Mouse (Mus musculus): ENCODE data around the gene Ap1g1. TPM values are rescaled to one million over a fixed set of nuclear protein-coding genes. Genes with fewer than 3 reads are reported as not detected.

Ap1g1 gene
- total RNA-seq, 1 experiment from 2014 or later: 62.0 TPM

GRCm38 (mm10) chr8:109773154-109773553, 5.2 kb upstream of the Ap1g1 start:
- no peak for ATAC-seq (replicated peaks in 1 of 2; ENCODE audit: insufficient read depth in 1 of 2, low FRiP score in 2 of 2, low TSS enrichment in 1 of 2, low read depth in 1 of 2, poor library complexity in 2 of 2, severe bottlenecking in 2 of 2)

GRCm38 (mm10) chr8:109777851-109778250, 503 bp upstream of the Ap1g1 start:
- ATAC-seq (replicated peaks in 1 of 2; ENCODE audit: insufficient read depth in 1 of 2, low FRiP score in 2 of 2, low TSS enrichment in 1 of 2, low read depth in 1 of 2, poor library complexity in 2 of 2, severe bottlenecking in 2 of 2): no peak

- peak; percentile 2 to 7; a peak in 2 of 4 replicates for ATAC-seq (replicated peaks in 1 of 2; ENCODE audit: insufficient read depth in 1 of 2, low FRiP score in 2 of 2, low TSS enrichment in 1 of 2, low read depth in 1 of 2, poor library complexity in 2 of 2, severe bottlenecking in 2 of 2)
These were observed 653 bp downstream of the Ap1g1 start for GRCm38 (mm10) chr8:109778993-109779421.

GRCm38 (mm10) chr8:109779431-109780228, 1.3 kb downstream of the Ap1g1 start:
- ATAC-seq (replicated peaks in 1 of 2; ENCODE audit: insufficient read depth in 1 of 2, low FRiP score in 2 of 2, low TSS enrichment in 1 of 2, low read depth in 1 of 2, poor library complexity in 2 of 2, severe bottlenecking in 2 of 2): no peak

- no peak for ATAC-seq (replicated peaks in 1 of 2; ENCODE audit: insufficient read depth in 1 of 2, low FRiP score in 2 of 2, low TSS enrichment in 1 of 2, low read depth in 1 of 2, poor library complexity in 2 of 2, severe bottlenecking in 2 of 2)
These were observed 2.2 kb downstream of the Ap1g1 start for GRCm38 (mm10) chr8:109780548-109780947.

- ATAC-seq (replicated peaks in 1 of 2; ENCODE audit: insufficient read depth in 1 of 2, low FRiP score in 2 of 2, low TSS enrichment in 1 of 2, low read depth in 1 of 2, poor library complexity in 2 of 2, severe bottlenecking in 2 of 2): no peak
These were observed 12.6 kb downstream of the Ap1g1 start for GRCm38 (mm10) chr8:109790938-109791337.

- ATAC-seq (replicated peaks in 1 of 2; ENCODE audit: insufficient read depth in 1 of 2, low FRiP score in 2 of 2, low TSS enrichment in 1 of 2, low read depth in 1 of 2, poor library complexity in 2 of 2, severe bottlenecking in 2 of 2): no peak
These were observed 16.8 kb downstream of the Ap1g1 start for GRCm38 (mm10) chr8:109795166-109795565.

GRCm38 (mm10) chr8:109798721-109799120, 20.4 kb downstream of the Ap1g1 start:
- ATAC-seq (replicated peaks in 1 of 2; ENCODE audit: insufficient read depth in 1 of 2, low FRiP score in 2 of 2, low TSS enrichment in 1 of 2, low read depth in 1 of 2, poor library complexity in 2 of 2, severe bottlenecking in 2 of 2): no peak

- ATAC-seq (replicated peaks in 1 of 2; ENCODE audit: insufficient read depth in 1 of 2, low FRiP score in 2 of 2, low TSS enrichment in 1 of 2, low read depth in 1 of 2, poor library complexity in 2 of 2, severe bottlenecking in 2 of 2): no peak
These were observed 20.9 kb downstream of the Ap1g1 start for GRCm38 (mm10) chr8:109799245-109799644.

- ATAC-seq (replicated peaks in 1 of 2; ENCODE audit: insufficient read depth in 1 of 2, low FRiP score in 2 of 2, low TSS enrichment in 1 of 2, low read depth in 1 of 2, poor library complexity in 2 of 2, severe bottlenecking in 2 of 2): no peak
These were observed 22.0 kb downstream of the Ap1g1 start for GRCm38 (mm10) chr8:109800325-109800724.

GRCm38 (mm10) chr8:109803211-109803610, 24.9 kb downstream of the Ap1g1 start:
- no peak for ATAC-seq (replicated peaks in 1 of 2; ENCODE audit: insufficient read depth in 1 of 2, low FRiP score in 2 of 2, low TSS enrichment in 1 of 2, low read depth in 1 of 2, poor library complexity in 2 of 2, severe bottlenecking in 2 of 2)

- ATAC-seq (replicated peaks in 1 of 2; ENCODE audit: insufficient read depth in 1 of 2, low FRiP score in 2 of 2, low TSS enrichment in 1 of 2, low read depth in 1 of 2, poor library complexity in 2 of 2, severe bottlenecking in 2 of 2): no peak
These were observed 25.4 kb downstream of the Ap1g1 start for GRCm38 (mm10) chr8:109803801-109804200.

- ATAC-seq (replicated peaks in 1 of 2; ENCODE audit: insufficient read depth in 1 of 2, low FRiP score in 2 of 2, low TSS enrichment in 1 of 2, low read depth in 1 of 2, poor library complexity in 2 of 2, severe bottlenecking in 2 of 2): no peak
These were observed 28.2 kb downstream of the Ap1g1 start for GRCm38 (mm10) chr8:109806522-109806921.

- ATAC-seq (replicated peaks in 1 of 2; ENCODE audit: insufficient read depth in 1 of 2, low FRiP score in 2 of 2, low TSS enrichment in 1 of 2, low read depth in 1 of 2, poor library complexity in 2 of 2, severe bottlenecking in 2 of 2): no peak
These were observed 29.2 kb downstream of the Ap1g1 start for GRCm38 (mm10) chr8:109807401-109808119.

GRCm38 (mm10) chr8:109808120-109808447, 29.7 kb downstream of the Ap1g1 start:
- no peak for ATAC-seq (replicated peaks in 1 of 2; ENCODE audit: insufficient read depth in 1 of 2, low FRiP score in 2 of 2, low TSS enrichment in 1 of 2, low read depth in 1 of 2, poor library complexity in 2 of 2, severe bottlenecking in 2 of 2)

GRCm38 (mm10) chr8:109810434-109810833, 32.1 kb downstream of the Ap1g1 start:
- ATAC-seq (replicated peaks in 1 of 2; ENCODE audit: insufficient read depth in 1 of 2, low FRiP score in 2 of 2, low TSS enrichment in 1 of 2, low read depth in 1 of 2, poor library complexity in 2 of 2, severe bottlenecking in 2 of 2): no peak

- ATAC-seq (replicated peaks in 1 of 2; ENCODE audit: insufficient read depth in 1 of 2, low FRiP score in 2 of 2, low TSS enrichment in 1 of 2, low read depth in 1 of 2, poor library complexity in 2 of 2, severe bottlenecking in 2 of 2): no peak
These were observed 36.9 kb downstream of the Ap1g1 start for GRCm38 (mm10) chr8:109815268-109815667.

- ATAC-seq (replicated peaks in 1 of 2; ENCODE audit: insufficient read depth in 1 of 2, low FRiP score in 2 of 2, low TSS enrichment in 1 of 2, low read depth in 1 of 2, poor library complexity in 2 of 2, severe bottlenecking in 2 of 2): no peak
These were observed 39.6 kb downstream of the Ap1g1 start for GRCm38 (mm10) chr8:109817933-109818332.

- ATAC-seq (replicated peaks in 1 of 2; ENCODE audit: insufficient read depth in 1 of 2, low FRiP score in 2 of 2, low TSS enrichment in 1 of 2, low read depth in 1 of 2, poor library complexity in 2 of 2, severe bottlenecking in 2 of 2): no peak
These were observed 45.2 kb downstream of the Ap1g1 start for GRCm38 (mm10) chr8:109823561-109823960.

All from hematopoietic stem cell, adult 5-6 weeks (primary cell).